Mouse (Mus musculus) MEL (cell line): ENCODE data around the gene Arcn1. TPM values are rescaled to one million over a fixed set of nuclear protein-coding genes. Genes with fewer than 3 reads are reported as not detected.

Experiments
- DNase-seq: peaks from one replicate; pipeline ENCODE4 v3.0.0; 2011; ENCODE audit warnings: low read depth, low spot score
- H3K27ac ChIP-seq: 2 replicates; pipeline ENCODE4 v1.5.1; 2012; ENCODE audit warnings: low read depth, mild to moderate bottlenecking, control low read depth, low read length, moderate library complexity; ENCODE audit not compliant: control insufficient read depth
- H3K27me3 ChIP-seq, 2 experiments: fragments of 150-350 bp in 1 of 2; sonication (generic) in 1 of 2; 2 replicates each; pipeline ENCODE4 v1.6.1; 2012; ENCODE audit warnings: low read length in 2 of 2, mild to moderate bottlenecking in 2 of 2, improper control_type of control experiment in 1 of 2, moderate library complexity in 1 of 2; ENCODE audit not compliant: insufficient read depth in 2 of 2, control insufficient read depth in 1 of 2
- H3K36me3 ChIP-seq, 2 experiments: 2 replicates each; pipeline ENCODE4 v1.6.1; 2012 to 2014; ENCODE audit warnings: low read length in 2 of 2, improper control_type of control experiment in 1 of 2, inconsistent platforms in 1 of 2, mild to moderate bottlenecking in 1 of 2; ENCODE audit not compliant: insufficient read depth in 2 of 2, control insufficient read depth in 1 of 2
- H3K4me1 ChIP-seq, 2 experiments: fragments of 150-350 bp in 1 of 2; sonication (generic) in 1 of 2; 2 replicates each; pipeline ENCODE4 v1.6.1; 2012; ENCODE audit warnings: low read length in 2 of 2, improper control_type of control experiment in 1 of 2, mild to moderate bottlenecking in 1 of 2; ENCODE audit not compliant: insufficient read depth in 2 of 2, control insufficient read depth in 1 of 2
- H3K4me3 ChIP-seq, 2 experiments: fragments of 150-350 bp in 1 of 2; sonication (generic) in 1 of 2; 2 replicates each; pipeline ENCODE4 v1.5.1; 2012; ENCODE audit warnings: low read depth in 2 of 2, low read length in 2 of 2, mild to moderate bottlenecking in 2 of 2, moderate library complexity in 2 of 2, control low read depth in 1 of 2, improper control_type of control experiment in 1 of 2; ENCODE audit not compliant: control insufficient read depth in 1 of 2, insufficient read depth in 1 of 2
- H3K79me2 ChIP-seq: 2 replicates; pipeline ENCODE4 v1.6.1; 2012; ENCODE audit warnings: mild to moderate bottlenecking, low read length, moderate library complexity; ENCODE audit not compliant: control insufficient read depth, poor library complexity, insufficient read depth
- H3K9ac ChIP-seq: 2 replicates; pipeline ENCODE4 v1.6.1; 2012; ENCODE audit warnings: low read depth, mild to moderate bottlenecking, control low read depth, low read length, moderate library complexity; ENCODE audit not compliant: control insufficient read depth, poor library complexity, severe bottlenecking
- H3K9me3 ChIP-seq: fragments of 150-350 bp; sonication (generic); replicated peaks from 2 replicates; pipeline ENCODE4 v1.6.1; 2012; ENCODE audit warnings: mild to moderate bottlenecking, low read length, improper control_type of control experiment, moderate library complexity; ENCODE audit not compliant: insufficient read depth
- CHD2 ChIP-seq: IDR thresholded peaks from 2 replicates; pipeline ENCODE4 v1.6.1; 2011; ENCODE audit warnings: low read length, improper control_type of control experiment
- CTCF ChIP-seq, 3 experiments: IDR thresholded peaks in 2 of 3; conservative IDR thresholded peaks in 1 of 3; 2 replicates each; pipeline ENCODE4 v1.5.1; 2011 to 2012; ENCODE audit warnings: low read length in 3 of 3, low read depth in 2 of 3, mild to moderate bottlenecking in 2 of 3, improper control_type of control experiment in 1 of 3, inconsistent platforms in 1 of 3, mixed read lengths in 1 of 3, moderate library complexity in 1 of 3; ENCODE audit not compliant: control insufficient read depth in 1 of 3, insufficient read depth in 1 of 3, poor library complexity in 1 of 3, severe bottlenecking in 1 of 3
- E2F4 ChIP-seq: IDR thresholded peaks from 2 replicates; pipeline ENCODE4 v1.6.1; 2011; ENCODE audit warnings: low read depth, low read length, improper control_type of control experiment, borderline replicate concordance
- EP300 ChIP-seq, 2 experiments: IDR thresholded peaks; 2 replicates each; pipeline ENCODE4 v1.6.1; 2011; ENCODE audit warnings: improper control_type of control experiment in 2 of 2, low read length in 2 of 2, low read depth in 1 of 2, mild to moderate bottlenecking in 1 of 2
- GATA1 ChIP-seq: IDR thresholded peaks from 2 replicates; pipeline ENCODE4 v1.6.1; 2011; ENCODE audit warnings: low read depth, low read length, improper control_type of control experiment
- HCFC1 ChIP-seq: IDR thresholded peaks from 2 replicates; pipeline ENCODE4 v1.6.1; 2012; ENCODE audit warnings: low read depth, mild to moderate bottlenecking, inconsistent platforms, low read length, improper control_type of control experiment, moderate library complexity
- KAT2A ChIP-seq: conservative IDR thresholded peaks from 2 replicates; pipeline ENCODE4 v1.6.1; 2012; ENCODE audit warnings: low read depth, low read length, improper control_type of control experiment, inconsistent platforms
- MAFK ChIP-seq: IDR thresholded peaks from 2 replicates; pipeline ENCODE4 v1.6.1; 2011; ENCODE audit warnings: low read depth, mild to moderate bottlenecking, low read length, improper control_type of control experiment, borderline replicate concordance
- MAX ChIP-seq: IDR thresholded peaks from 2 replicates; pipeline ENCODE4 v1.6.1; 2011; ENCODE audit warnings: low read length, improper control_type of control experiment
- MAZ ChIP-seq: IDR thresholded peaks from 2 replicates; pipeline ENCODE4 v1.6.1; 2012; ENCODE audit warnings: low read depth, mild to moderate bottlenecking, inconsistent platforms, low read length, improper control_type of control experiment
- MEF2A ChIP-seq: IDR thresholded peaks from 2 replicates; pipeline ENCODE4 v1.6.1; 2014; ENCODE audit warnings: low read depth, mild to moderate bottlenecking, inconsistent platforms, low read length, improper control_type of control experiment; ENCODE audit not compliant: poor library complexity, insufficient replicate concordance, severe bottlenecking; ENCODE audit errors: extremely low read depth
- MYC ChIP-seq: IDR thresholded peaks from 2 replicates; pipeline ENCODE4 v1.6.1; 2011; ENCODE audit warnings: low read depth, mild to moderate bottlenecking, low read length, improper control_type of control experiment, moderate library complexity
- NELFE ChIP-seq: IDR thresholded peaks from 2 replicates; pipeline ENCODE4 v1.6.1; 2011; ENCODE audit warnings: low read depth, low read length, improper control_type of control experiment
- POLR2A ChIP-seq, 2 experiments: IDR thresholded peaks; 2 replicates each; pipeline ENCODE4 v1.6.1; 2011 to 2012; ENCODE audit warnings: low read length in 2 of 2, mild to moderate bottlenecking in 2 of 2, control low read depth in 1 of 2, improper control_type of control experiment in 1 of 2, low read depth in 1 of 2, moderate library complexity in 1 of 2; ENCODE audit not compliant: control insufficient read depth in 1 of 2, insufficient read depth in 1 of 2, poor library complexity in 1 of 2
- POLR2AphosphoS2 ChIP-seq: IDR thresholded peaks from 2 replicates; pipeline ENCODE4 v1.6.1; 2011; ENCODE audit warnings: low read length, improper control_type of control experiment
- RAD21 ChIP-seq: IDR thresholded peaks from 2 replicates; pipeline ENCODE4 v1.6.1; 2011; ENCODE audit warnings: mild to moderate bottlenecking, low read depth, low read length, improper control_type of control experiment
- RCOR1 ChIP-seq: IDR thresholded peaks from 2 replicates; pipeline ENCODE4 v1.6.1; 2012; ENCODE audit warnings: low read depth, mild to moderate bottlenecking, inconsistent platforms, low read length, improper control_type of control experiment
- SIN3A ChIP-seq: IDR thresholded peaks from 2 replicates; pipeline ENCODE4 v1.6.1; 2012; ENCODE audit warnings: low read length, improper control_type of control experiment, inconsistent platforms
- TBP ChIP-seq: IDR thresholded peaks from 2 replicates; pipeline ENCODE4 v1.8.0; 2011; ENCODE audit warnings: low read depth, low read length, improper control_type of control experiment
- TCF12 ChIP-seq: IDR thresholded peaks from 2 replicates; pipeline ENCODE4 v1.6.1; 2014; ENCODE audit warnings: low read depth, mild to moderate bottlenecking, inconsistent platforms, low read length, improper control_type of control experiment, moderate library complexity
- UBTF ChIP-seq: IDR thresholded peaks from 2 replicates; pipeline ENCODE4 v1.6.1; 2012; ENCODE audit warnings: low read depth, mild to moderate bottlenecking, inconsistent platforms, low read length, improper control_type of control experiment, moderate library complexity, borderline replicate concordance; ENCODE audit not compliant: insufficient read depth
- USF1 ChIP-seq: IDR thresholded peaks from 2 replicates; pipeline ENCODE4 v1.6.1; 2014; ENCODE audit warnings: low read depth, mild to moderate bottlenecking, inconsistent platforms, low read length, improper control_type of control experiment, moderate library complexity
- ZKSCAN1 ChIP-seq: IDR thresholded peaks from 2 replicates; pipeline ENCODE4 v1.6.1; 2012; ENCODE audit warnings: low read depth, mild to moderate bottlenecking, inconsistent platforms, low read length, improper control_type of control experiment, moderate library complexity
- ZMIZ1 ChIP-seq: IDR thresholded peaks from 2 replicates; pipeline ENCODE4 v1.6.1; 2012; ENCODE audit warnings: low read depth, mild to moderate bottlenecking, inconsistent platforms, low read length, improper control_type of control experiment, moderate library complexity
- polyA plus RNA-seq, 2 experiments: library from polyadenylated mRNA; stranded (reverse) in 1 of 2; unstranded in 1 of 2; fragments of >175 nt in 1 of 2; fragments of >200 nt in 1 of 2; gene quantifications; 2 replicates each; pipeline versions ENCODE4 v1.2.1 to v1.2.4; 2012; ENCODE audit warnings: low replicate concordance in 2 of 2, low read depth in 1 of 2; ENCODE audit not compliant: insufficient read length in 2 of 2, insufficient read depth in 1 of 2, missing spikeins in 1 of 2
- total RNA-seq: library from RNA; depleted of rRNA; stranded (reverse); fragments of 300-350 nt; gene quantifications from 2 replicates; pipeline ENCODE4 v1.2.3, GENCODE M21; 2012

Arcn1 gene
- total and polyA plus RNA-seq, 3 experiments = 118 to 273 (median 145) TPM

DNA sequence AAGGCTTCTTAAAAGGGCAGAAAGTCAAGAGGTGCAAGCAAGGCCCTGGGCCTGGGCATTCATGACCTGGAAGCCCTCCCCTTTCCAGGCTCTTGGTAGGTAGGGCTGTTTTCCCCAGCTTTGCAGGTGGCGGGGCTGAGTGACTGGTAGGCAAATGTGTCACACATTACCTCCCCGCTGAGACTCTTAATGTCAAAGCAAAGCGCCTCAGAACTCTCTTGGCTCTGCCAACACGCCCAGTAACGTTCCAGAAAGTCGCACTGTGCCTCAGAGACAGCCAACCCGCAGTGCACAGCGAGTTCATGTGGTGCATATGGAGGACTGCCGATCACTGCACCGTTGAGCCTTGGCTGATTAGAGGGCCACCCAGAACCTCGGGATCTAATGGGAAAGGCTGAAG is 74.6 kb downstream of the Arcn1 start:
- Histone ChIP-seq H3K9ac (no peak overlapping the region), H3K27me3 (no peaks in the 10 kb centered on the region), H3K79me2 (no peaks in the 10 kb centered on the region), H3K4me3 (no peak overlapping the region), H3K4me1 (peaks cover 0 to 3% of the 10 kb centered on the region in 2 experiments; a peak in 1 of 4 replicates), H3K27ac (no peak overlapping the region), H3K9me3 (no peaks in the 10 kb centered on the region), H3K36me3 (no peaks in the 10 kb centered on the region)
- no peak for DNase-seq
- TF ChIP-seq MYC (no peak), POLR2A (IDR thresholded peaks at IDR 0.05; ENCODE audit: control insufficient read depth in 1 of 2, insufficient read depth in 1 of 2, low read depth in 1 of 2, low read length in 2 of 2, poor library complexity in 1 of 2) (no peak), TCF12 (no peak), POLR2AphosphoS2 (no peak), UBTF (no peak), RCOR1 (no peak), CHD2 (no peak), MAX (no peak), USF1 (no peak), CTCF (IDR thresholded peaks at IDR 0.05 in 2 of 3, conservative IDR thresholded peaks at IDR 0.05 in 1 of 3; ENCODE audit: control insufficient read depth in 1 of 3, insufficient read depth in 1 of 3, low read depth in 2 of 3, low read length in 3 of 3, poor library complexity in 1 of 3, severe bottlenecking in 1 of 3) (no peak), RAD21 (no peak), TBP (no peak), MEF2A (no peak), HCFC1 (no peak), NELFE (no peak)

DNA sequence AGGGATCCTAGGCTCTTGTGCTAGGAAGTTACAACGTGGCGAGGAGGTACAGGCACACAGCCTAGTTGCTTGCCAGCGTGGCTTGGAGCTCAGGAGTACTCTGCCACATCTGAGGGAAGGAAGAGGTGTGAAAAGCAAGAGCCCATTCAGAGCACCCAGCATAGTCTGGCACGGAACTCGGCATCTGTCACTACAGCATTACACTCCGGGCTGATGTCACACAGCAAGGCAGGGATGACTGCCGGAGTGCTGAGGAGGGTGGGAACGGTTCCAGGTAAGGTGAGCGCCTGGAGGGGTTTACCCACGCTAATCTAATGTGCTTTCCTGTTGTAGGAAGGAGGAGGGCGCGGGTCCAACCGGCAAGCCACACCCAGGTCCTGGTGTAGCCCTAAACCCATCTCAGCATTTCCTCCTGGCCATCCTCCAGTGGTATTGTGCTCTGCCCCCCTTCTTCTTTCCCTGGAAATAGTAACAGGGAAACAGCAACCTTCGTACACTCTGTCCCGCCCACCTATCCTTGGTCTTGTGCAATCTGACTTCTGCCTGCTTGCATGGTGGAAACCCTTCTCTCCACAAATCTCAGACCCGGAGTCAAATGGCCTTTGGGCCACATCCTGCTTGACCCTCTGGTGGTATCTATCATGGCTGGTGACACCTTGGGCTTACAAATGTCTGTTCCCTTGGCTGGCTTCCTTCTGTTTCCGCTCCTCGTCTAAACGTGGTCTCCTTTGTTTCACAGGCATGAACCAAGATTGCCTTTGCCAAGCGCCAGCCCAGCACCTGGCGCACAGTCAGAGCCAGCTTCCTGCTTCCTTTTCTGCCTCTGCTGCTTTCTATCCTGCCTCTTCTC is 75.7 kb downstream of the Arcn1 start:
- Histone ChIP-seq H3K4me3 (no peak overlapping the region), H3K27me3 (no peaks in the 10 kb centered on the region), H3K4me1 (peaks cover 0 to 3% of the 10 kb centered on the region in 2 experiments; a peak in 1 of 4 replicates), H3K9me3 (no peaks in the 10 kb centered on the region), H3K27ac (no peak overlapping the region), H3K9ac (no peak overlapping the region), H3K79me2 (no peaks in the 10 kb centered on the region), H3K36me3 (no peaks in the 10 kb centered on the region)
- DNase-seq = no peak
- no peak for TF ChIP-seq MAZ
- no peak for TF ChIP-seq MAFK
- no peak for TF ChIP-seq ZMIZ1
- TF ChIP-seq ZKSCAN1 = no peak
- no peak for TF ChIP-seq SIN3A
- no peak for TF ChIP-seq E2F4
- TF ChIP-seq GATA1 = no peak
- no peak for TF ChIP-seq KAT2A
- no peak for TF ChIP-seq TBP
- no peak for TF ChIP-seq EP300 (IDR thresholded peaks at IDR 0.05; ENCODE audit: low read depth in 1 of 2, low read length in 2 of 2)
- TF ChIP-seq HCFC1 = no peak
- TF ChIP-seq UBTF = no peak
